Mouse (Mus musculus) adrenal gland, adult 8-10 months (tissue): Measurements from ENCODE around the gene Rnf157. TPM values are rescaled to one million over a fixed set of nuclear protein-coding genes. Genes with fewer than 3 reads are reported as not detected.
"Not testable (repeated sequence)": the region's sequence is repeated elsewhere in the genome, so short reads cannot be mapped to it uniquely, and the experiment has no call there.

Source experiments
- DNase-seq: peaks from one replicate; pipeline ENCODE4 v3.0.0; 2022
- total RNA-seq, 4 experiments: library from RNA; stranded (reverse); gene quantifications; 2 replicates each; pipeline ENCODE4 v1.2.4; 2022

Gene Rnf157
- total RNA-seq, 4 experiments from 2014 or later, result 4.8 to 16.9 (median 9.3) TPM

DNA sequence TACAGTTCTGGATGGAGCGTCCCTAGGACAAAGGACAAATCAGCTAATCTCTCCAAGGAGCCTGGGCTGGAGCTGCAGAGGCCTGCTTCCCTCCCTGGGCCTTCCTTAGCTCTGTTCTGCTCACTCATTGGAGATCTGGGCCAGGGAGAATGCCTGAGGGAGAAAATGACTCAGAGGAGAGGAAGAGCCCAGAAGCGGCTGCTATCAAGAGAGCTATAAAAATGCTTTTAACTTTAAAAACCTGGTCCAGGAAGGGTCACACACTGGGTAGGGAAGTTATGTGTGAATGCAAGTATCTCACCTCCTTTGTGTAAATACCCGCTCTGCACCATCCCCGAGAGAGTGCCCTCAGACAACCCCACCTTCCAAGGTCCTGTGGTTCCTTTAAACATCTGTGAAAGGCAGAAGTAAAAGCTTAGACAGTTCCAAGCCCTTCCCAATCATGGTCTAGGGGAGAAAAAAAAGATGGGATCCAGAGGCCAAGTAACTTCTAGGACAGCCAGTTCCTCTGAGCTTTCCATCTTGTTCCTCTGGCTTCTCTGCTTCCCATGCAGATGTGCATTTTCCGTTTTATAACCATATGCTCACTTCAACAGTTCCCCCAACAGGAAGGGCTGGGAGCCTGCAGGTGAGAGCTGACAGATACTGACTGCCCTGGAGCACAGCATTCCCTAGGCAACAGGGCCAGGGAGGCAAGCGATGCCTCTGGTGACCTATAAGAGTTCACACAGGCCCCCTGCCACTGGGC lies 3.5 kb upstream of the Rnf157 start:
- no peak for DNase-seq

DNA sequence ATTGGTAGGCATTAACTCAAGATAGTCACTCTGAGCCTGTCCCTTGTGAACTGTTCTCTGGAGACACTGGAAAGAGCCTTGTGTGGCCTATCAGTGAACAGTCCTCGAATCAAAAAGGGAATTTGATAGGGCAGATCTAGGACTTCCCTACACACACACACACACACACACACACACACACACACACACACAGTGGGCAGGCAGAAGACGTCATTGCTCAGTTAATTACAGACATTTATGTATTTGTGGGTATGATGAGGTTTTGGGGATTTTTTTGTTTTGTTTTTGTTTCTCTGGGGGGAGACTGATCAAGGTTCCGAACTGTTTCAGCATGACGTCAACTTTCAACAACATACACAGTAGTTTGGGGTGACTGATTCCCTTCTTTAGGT lies 795 bp upstream of the Rnf157 start:
- no peak for DNase-seq

- DNase-seq, result no peak
These were observed 604 bp downstream of the Rnf157 start for GRCm38 (mm10) chr11:116412028-116412827.

DNA sequence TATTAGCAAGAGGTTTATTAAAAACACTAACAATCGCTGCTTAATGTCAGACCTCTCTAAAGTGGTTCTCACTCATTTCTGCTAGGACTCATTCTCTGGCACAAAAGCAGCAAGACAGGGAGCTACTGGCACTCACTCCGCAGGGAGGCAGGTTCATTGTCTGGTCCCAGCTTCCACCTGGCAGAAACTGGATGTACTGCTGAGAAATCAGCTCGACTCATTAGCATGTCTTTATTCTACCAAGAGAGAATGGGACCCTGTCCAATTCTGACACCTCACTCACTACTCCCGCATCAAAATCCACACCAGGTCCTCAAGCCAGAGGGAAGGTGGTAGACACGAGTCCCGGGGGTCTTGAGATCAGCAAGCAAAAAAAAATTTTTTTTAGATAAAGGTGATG lies 1.2 kb downstream of the Rnf157 start:
- no peak for DNase-seq

GRCm38 (mm10) chr11:116410415-116410814 lies 2.4 kb downstream of the Rnf157 start:
- DNase-seq, result not testable (repeated sequence)

DNA sequence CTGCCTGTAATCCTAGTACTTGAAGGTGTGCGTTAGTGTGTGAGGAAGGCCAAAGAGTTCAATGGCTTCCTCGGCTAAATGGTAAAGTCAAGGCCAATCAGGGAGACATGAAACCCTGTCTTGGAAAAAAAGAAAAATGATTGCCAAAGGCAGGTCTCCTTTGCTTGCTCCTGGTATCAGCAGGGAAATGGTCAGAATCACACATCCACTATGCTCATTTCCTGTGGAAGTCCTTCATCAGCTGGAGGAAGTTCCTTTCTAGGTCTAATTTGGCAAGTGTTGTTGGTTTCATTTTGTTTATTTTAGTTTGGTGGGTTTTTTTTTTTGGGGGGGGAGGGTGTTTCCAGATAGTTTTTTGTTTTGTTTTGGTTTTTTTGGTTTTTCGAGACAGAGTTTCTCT lies 3.8 kb downstream of the Rnf157 start:
- no peak for DNase-seq

DNA sequence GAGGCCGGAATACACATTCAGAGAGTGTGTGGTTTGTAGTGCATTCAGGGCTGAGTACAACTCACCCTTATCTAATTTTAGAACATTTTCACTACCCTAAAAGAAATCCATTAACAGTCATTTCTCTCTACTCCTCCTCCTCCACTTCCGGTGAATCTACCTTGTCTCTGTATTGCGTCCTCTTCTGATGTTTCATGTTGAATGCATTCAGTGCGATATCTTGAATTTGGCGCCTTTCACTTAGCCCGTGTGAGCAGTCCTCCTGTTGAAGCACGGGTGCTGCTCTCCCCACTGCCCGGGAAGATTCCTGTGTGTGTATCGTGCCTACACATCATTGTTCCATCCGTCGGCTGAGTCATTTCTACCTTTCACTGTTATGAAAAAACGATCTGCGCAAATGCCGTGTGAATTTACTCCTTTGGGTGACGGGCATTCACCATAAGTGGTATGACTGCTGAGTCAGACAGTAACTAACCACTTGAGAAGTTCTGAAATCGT lies 6.6 kb downstream of the Rnf157 start:
- no peak for DNase-seq

GRCm38 (mm10) chr11:116405601-116406000 lies 7.2 kb downstream of the Rnf157 start:
- DNase-seq, result no peak

DNA sequence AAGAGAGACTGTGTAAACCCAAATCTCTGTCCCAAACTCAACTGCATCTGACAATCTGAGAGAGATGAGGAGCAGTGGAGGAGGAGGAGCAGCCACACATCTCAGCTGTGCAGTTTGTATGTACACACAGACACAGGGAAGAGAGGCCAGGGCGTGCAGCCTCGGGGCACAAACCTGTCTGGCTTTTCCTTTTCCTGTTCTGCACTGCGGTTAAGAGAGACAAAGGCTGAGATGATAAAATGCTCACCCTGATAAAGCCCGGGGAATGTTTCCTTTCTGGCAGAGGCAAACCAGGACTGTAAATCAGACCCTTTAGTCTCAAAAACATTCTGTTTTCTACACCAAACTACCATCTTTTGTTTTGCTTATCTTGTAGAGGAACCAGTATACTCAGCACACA lies 12.3 kb downstream of the Rnf157 start:
- no peak for DNase-seq

- DNase-seq, result no peak
These were observed 14.5 kb downstream of the Rnf157 start for GRCm38 (mm10) chr11:116398348-116398677.

DNA sequence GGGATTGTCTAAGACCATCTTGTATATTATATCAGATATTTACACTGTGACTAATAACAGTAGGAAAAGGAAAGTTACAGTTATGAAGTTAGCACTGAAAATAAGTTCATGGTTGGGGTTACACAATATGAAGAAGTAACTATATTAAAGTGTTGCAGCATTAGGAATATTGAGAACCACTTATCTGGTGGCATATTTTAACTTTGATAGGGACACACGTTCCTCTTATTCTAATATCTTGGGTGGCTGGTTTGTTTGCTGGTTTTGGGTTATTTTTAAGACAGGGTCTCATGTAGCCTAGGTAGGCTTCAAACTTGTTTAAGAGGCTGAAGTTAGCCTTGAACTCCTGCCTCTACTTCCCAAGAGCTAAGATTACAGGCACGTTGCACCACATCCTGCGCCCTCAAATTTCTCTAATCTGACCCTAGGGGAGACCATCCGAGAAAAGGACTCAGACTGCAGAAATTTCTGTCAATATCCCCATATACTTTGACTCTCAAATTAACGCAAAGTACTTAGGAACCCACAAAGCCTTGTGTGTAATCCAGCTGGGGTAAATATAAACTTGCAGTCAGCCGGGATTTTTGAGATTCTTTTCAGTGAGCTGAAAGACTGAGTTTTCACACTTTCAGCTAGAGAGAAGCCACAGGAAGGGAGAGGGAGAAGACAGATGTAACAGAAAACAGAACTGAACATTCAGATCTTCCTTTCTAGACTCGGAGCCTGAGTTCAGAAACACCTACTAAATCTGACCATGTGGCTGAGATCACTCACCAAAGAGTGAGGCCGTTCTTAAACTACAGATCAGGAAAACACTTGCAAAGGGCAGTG lies 15.1 kb downstream of the Rnf157 start:
- DNase-seq, result no peak

GRCm38 (mm10) chr11:116396934-116397330 lies 15.9 kb downstream of the Rnf157 start:
- DNase-seq, result no peak

DNA sequence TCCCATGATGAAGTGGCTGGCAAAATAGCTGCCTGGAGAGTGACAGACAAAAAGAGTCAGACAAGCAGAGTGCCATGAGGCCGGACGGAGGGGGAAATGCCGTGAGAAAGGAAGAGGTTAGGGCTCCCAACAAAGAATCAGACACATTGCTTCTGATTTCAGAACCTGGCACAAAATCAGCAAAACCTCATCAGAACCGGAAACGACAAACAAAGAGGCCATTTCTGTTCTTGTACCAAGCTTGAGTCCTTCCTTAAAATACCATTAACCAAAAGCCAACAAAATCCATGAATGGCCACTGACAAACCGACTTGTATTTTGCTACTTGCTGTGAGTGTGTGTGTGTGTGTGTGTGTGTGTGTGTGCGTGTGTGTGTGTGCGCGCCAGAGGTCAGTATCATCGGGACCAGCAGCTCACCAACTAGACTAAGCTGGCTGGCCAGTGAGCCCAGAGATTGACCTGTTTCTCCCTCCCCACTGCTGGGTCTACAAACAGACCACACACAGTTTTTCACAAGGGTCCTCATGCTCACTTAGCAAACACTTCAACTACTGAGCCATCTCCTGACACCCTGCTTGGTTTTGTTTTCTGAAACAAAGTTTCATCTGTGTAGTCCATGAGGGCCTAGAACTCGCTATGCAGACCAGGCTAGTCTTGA lies 16.4 kb downstream of the Rnf157 start:
- no peak for DNase-seq

DNA sequence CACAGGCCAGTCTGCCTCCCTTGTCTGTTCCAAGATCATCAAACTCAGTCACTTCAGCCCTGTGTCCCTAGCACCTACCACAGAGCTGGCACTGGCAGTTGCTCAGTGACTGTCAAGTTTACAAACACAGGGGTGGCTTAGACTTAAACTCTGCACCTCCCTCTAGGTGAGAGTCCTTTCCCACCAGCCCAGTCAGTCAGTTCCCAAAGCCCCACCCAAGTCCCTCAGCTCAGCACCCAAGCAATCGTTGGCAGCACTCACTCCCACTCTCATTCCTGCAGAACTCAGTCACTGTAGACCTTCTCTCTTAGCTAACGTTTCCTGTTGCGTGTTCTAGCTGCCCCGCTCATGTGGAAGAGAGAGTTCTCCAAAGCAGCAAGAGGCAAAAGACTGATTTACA lies 18.1 kb downstream of the Rnf157 start:
- no peak for DNase-seq

GRCm38 (mm10) chr11:116388841-116389480 lies 23.9 kb downstream of the Rnf157 start:
- DNase-seq, result no peak

- peak; percentile 53 for DNase-seq
These were observed 25.5 kb downstream of the Rnf157 start for GRCm38 (mm10) chr11:116387086-116388071.

DNA sequence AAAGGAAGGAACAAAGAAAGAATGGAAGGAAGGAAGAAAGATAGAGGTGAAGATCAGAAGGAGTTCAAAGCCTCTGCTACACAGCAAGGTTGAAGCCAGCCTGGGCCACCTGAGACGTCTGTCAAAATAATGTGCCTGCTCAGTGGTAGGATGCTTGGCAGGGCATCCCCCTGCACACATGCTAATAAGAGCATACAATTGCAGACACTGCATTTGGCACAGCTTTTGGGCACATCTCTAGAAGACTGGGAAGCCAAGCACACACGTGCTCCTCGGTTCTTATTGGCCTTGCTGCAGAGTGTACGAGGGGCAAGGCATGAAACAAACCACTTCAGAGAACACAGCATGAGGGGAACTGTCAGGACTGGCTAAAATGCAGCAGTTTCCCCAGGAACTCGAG lies 26.8 kb downstream of the Rnf157 start:
- no peak for DNase-seq

DNA sequence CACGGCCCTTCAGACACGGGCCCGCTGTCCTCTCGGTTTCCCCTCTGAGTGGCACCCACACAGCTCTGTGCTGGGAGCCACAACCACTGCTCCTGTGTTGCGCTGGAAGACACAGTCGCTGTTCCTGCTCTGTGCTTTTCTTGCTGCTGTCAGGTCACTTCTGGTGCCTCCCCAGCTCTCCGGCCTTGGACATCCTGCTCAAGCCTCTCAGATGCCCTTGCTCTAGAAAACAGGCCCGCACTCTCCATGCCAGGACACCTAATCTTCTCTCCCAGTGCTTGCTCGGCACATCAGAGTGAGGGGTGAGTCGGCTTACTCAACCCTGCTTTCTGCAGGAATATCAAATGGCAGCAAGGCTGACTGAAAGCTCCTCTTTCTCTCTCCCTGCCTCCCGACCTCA lies 28.7 kb downstream of the Rnf157 start:
- DNase-seq, result peak; percentile 71

- DNase-seq, result not testable (repeated sequence)
These were observed 29.8 kb downstream of the Rnf157 start for GRCm38 (mm10) chr11:116383070-116383469.

DNA sequence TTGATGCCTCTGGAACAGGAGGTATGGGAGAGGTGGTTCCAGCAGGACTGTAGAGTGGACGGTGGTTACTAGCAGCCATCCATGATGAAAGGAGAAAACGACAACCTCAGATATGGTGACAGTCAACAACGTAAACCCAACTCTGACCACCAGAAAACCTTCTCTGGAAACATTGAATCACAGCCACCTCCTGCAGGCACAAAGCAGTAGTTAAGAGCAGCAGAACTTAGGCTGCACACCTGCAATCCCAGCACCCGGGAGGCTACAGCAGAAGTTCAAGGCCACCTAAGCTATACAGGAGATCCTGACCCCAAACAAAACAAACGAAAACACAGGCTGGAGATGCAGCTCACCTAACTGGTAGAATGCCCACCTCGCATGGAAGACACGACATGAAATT lies 32.1 kb downstream of the Rnf157 start:
- no peak for DNase-seq

DNA sequence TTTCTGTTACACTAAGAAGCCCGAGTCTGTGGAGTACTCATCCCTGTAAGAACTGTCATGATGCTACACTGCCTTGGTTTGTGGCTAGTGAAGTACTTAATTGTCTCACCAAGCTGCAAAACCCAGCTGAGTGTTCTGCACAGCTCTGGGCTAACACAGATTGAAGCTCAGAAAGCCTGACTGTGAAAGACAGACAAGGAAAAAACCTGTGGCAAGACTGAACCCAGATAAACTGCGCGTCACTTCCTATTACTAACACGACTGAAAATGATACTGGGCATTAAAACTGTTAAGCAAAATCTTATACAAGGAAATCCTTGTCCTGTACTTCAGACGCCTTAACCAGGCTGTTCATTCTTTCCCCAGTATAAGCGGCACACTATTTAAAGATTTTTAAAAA lies 33.3 kb downstream of the Rnf157 start:
- DNase-seq, result no peak
